24 mouse cellular contexts compared by ENCODE assay signal in genomic region chr14:121281336-121281710, GRCm38 (mm10).
A peak's percentile ranks its signal among the peaks of the same experiment; 100 is the strongest.
DNase-seq lines count a peak whose midpoint lies in the region; ATAC-seq lines count a peak whose summit lies in the region.
"Had no signal": no experiment of that assay in that cellular context is flagged by ENCODE, and none has a peak within 500 bp of the region (broad histone marks: within the 10 kb centered on the region; RNA-seq: fewer than 3 reads in every experiment).

No protein-coding gene starts in this region.

- no peak overlapping the region for H3K4me2 ChIP-seq in heart, embryonic 15.5 days
- no peak overlapping the region for H3K4me2 ChIP-seq in stomach, embryonic 15.5 days
- H3K4me2 ChIP-seq: embryonic facial prominence, embryonic 12.5 days; forebrain, embryonic 12.5 days; hindbrain, embryonic 12.5 days; kidney, embryonic 15.5 days; limb, embryonic 15.5 days; lung, embryonic 14.5 days; midbrain, embryonic 12.5 days; neural tube, embryonic 15.5 days had no signal

- peak overlapping the region; percentile 69 for H3K27ac ChIP-seq in heart, embryonic 15.5 days
- peak overlapping the region; percentile 21; the same call in 1 of the 2 replicates for H3K27ac ChIP-seq in stomach, embryonic 15.5 days
- H3K27ac ChIP-seq: embryonic facial prominence, embryonic 12.5 days; forebrain, embryonic 12.5 days; hindbrain, embryonic 12.5 days; kidney, embryonic 15.5 days; liver, embryonic 14.5 days; midbrain, embryonic 12.5 days; neural tube, embryonic 15.5 days had no signal

- H3K9ac ChIP-seq in heart, embryonic 15.5 days = no peak overlapping the region
- H3K9ac ChIP-seq in stomach, embryonic 15.5 days = no peak overlapping the region
- H3K9ac ChIP-seq: embryonic facial prominence, embryonic 12.5 days; forebrain, embryonic 12.5 days; hindbrain, embryonic 12.5 days; kidney, embryonic 15.5 days; limb, embryonic 15.5 days; liver, embryonic 14.5 days; lung, embryonic 14.5 days; midbrain, embryonic 12.5 days; neural tube, embryonic 15.5 days had no signal

- DNase-seq in adrenal gland, adult 2 months = peak; percentile 57
- DNase-seq in adrenal gland, postnatal 4 days (ENCODE audit: low spot score in 2 of 2) = no peak
- no peak for DNase-seq in heart, postnatal 25 days (ENCODE audit: low spot score)
- peak; percentile 63 for DNase-seq in 416B (ENCODE audit: low read depth)
- DNase-seq in embryo, embryonic 11 days = no peak
- DNase-seq: cerebellum, adult 11-12 months; gastrocnemius, postnatal 25 days; layer of hippocampus, adult 9-11 months; thymus, adult 18-20 months; thymus, postnatal 36 days had no signal

- peaks cover 15% of the 10 kb centered on the region for H3K4me1 ChIP-seq in heart, embryonic 15.5 days (replicated peaks)
- H3K4me1 ChIP-seq in stomach, embryonic 15.5 days = 0 out of 2 replicates have a peak, but pooled peaks cover 7% of the 10 kb centered on the region
- H3K4me1 ChIP-seq: embryonic facial prominence, embryonic 12.5 days; forebrain, embryonic 12.5 days; hindbrain, embryonic 12.5 days; kidney, embryonic 15.5 days; limb, embryonic 15.5 days; midbrain, embryonic 12.5 days had no signal

- H3K27me3 ChIP-seq in heart, embryonic 15.5 days = no peaks in the 10 kb centered on the region
- no peaks in the 10 kb centered on the region for H3K27me3 ChIP-seq in stomach, embryonic 15.5 days (replicated peaks)
- H3K27me3 ChIP-seq: embryonic facial prominence, embryonic 12.5 days; forebrain, embryonic 12.5 days; hindbrain, embryonic 12.5 days; kidney, embryonic 15.5 days; limb, embryonic 15.5 days; midbrain, embryonic 12.5 days; neural tube, embryonic 15.5 days had no signal

- intact Hi-C loops in heart, postnatal 25 days (cut with DNase I) = no loop called here

- peaks cover 50% of the 10 kb centered on the region for H3K36me3 ChIP-seq in heart, embryonic 15.5 days
- peaks cover 61% of the 10 kb centered on the region for H3K36me3 ChIP-seq in stomach, embryonic 15.5 days

- no peak overlapping the region for H3K4me3 ChIP-seq in heart, embryonic 15.5 days
- no peak overlapping the region for H3K4me3 ChIP-seq in stomach, embryonic 15.5 days (replicated peaks)
- H3K4me3 ChIP-seq: embryonic facial prominence, embryonic 12.5 days; erythroblast, embryonic 14.5 days; forebrain, embryonic 12.5 days; hindbrain, embryonic 12.5 days; kidney, embryonic 15.5 days; limb, embryonic 15.5 days; midbrain, embryonic 12.5 days; neural tube, embryonic 15.5 days had no signal

- no peak for ATAC-seq in heart, embryonic 15.5 days (replicated peaks; ENCODE audit: insufficient number of reproducible peaks, insufficient read depth, low FRiP score, low read depth)
- no peak for ATAC-seq in stomach, embryonic 15.5 days (ENCODE audit: insufficient read depth, low FRiP score, low read depth)
- ATAC-seq: CD4-positive, CD25-positive, alpha-beta regulatory T cell, adult 4 months; intestine, postnatal 0 days had no signal

- H3K9me3 ChIP-seq in heart, embryonic 15.5 days (replicated peaks) = no peaks in the 10 kb centered on the region
- no peaks in the 10 kb centered on the region for H3K9me3 ChIP-seq in stomach, embryonic 15.5 days
- H3K9me3 ChIP-seq: embryonic facial prominence, embryonic 12.5 days; forebrain, embryonic 12.5 days; hindbrain, embryonic 12.5 days; kidney, embryonic 15.5 days; limb, embryonic 15.5 days; midbrain, embryonic 12.5 days; neural tube, embryonic 15.5 days had no signal

Comparison
In these comparisons a context has a peak if more than half of its experiments do, and no peak if none do; other contexts are left out.
1. DNase-seq: peak in adrenal gland, adult 2 months (single experiment) and 416B (single experiment); none in adrenal gland, postnatal 4 days (0 of 2), heart, postnatal 25 days (single experiment) and embryo, embryonic 11 days (single experiment).